Mouse (Mus musculus) embryonic facial prominence, embryonic 15.5 days (tissue): ENCODE results near the gene Fpgs. TPM values are rescaled to one million over a fixed set of nuclear protein-coding genes. Genes with fewer than 3 reads are reported as not detected.
A peak's percentile ranks its signal among the peaks of the same experiment; 100 is the strongest.

ENCODE experiments used
- ATAC-seq: fragments of 200-750 bp; cut with Nextera tagmentation; 2 replicates; pipeline ENCODE4 v1.8.0; 2017; ENCODE audit warnings: low read depth, moderate TSS enrichment; ENCODE audit not compliant: insufficient number of reproducible peaks, low FRiP score, low TSS enrichment
- H3K27ac ChIP-seq: fragments of 300-500 bp; sonication (generic); replicated peaks from 2 replicates; pipeline ENCODE4 v1.5.1; 2015; ENCODE audit warnings: mild to moderate bottlenecking, inconsistent platforms
- H3K27me3 ChIP-seq: fragments of 300-500 bp; sonication (generic); 2 replicates; pipeline ENCODE4 v1.6.1; 2015; ENCODE audit warnings: inconsistent platforms
- H3K36me3 ChIP-seq: fragments of 300-500 bp; sonication (generic); 2 replicates; pipeline ENCODE4 v1.6.1; 2015; ENCODE audit warnings: mild to moderate bottlenecking, inconsistent platforms
- H3K4me1 ChIP-seq: fragments of 300-500 bp; sonication (generic); 2 replicates; pipeline ENCODE4 v1.6.1; 2015; ENCODE audit warnings: inconsistent platforms
- H3K4me2 ChIP-seq: fragments of 300-500 bp; sonication (generic); replicated peaks from 2 replicates; pipeline ENCODE4 v1.6.1; 2015; ENCODE audit warnings: mild to moderate bottlenecking, inconsistent platforms
- H3K4me3 ChIP-seq: fragments of 300-500 bp; sonication (generic); replicated peaks from 2 replicates; pipeline ENCODE4 v1.5.1; 2015; ENCODE audit warnings: mild to moderate bottlenecking, inconsistent platforms
- H3K9ac ChIP-seq: fragments of 300-500 bp; sonication (generic); 2 replicates; pipeline ENCODE4 v1.6.1; 2015; ENCODE audit warnings: inconsistent platforms
- H3K9me3 ChIP-seq: fragments of 300-500 bp; sonication (generic); replicated peaks from 2 replicates; pipeline ENCODE4 v1.6.1; 2016; ENCODE audit warnings: inconsistent platforms
- WGBS: fragments of 180-500 bp; shearing (Covaris S2); methylation state at CpG from one replicate; pipeline ENCODE4 v1.1.7; 2015; 5-methylcytosine and 5-hydroxymethylcytosine counted together
- polyA plus RNA-seq: library from polyadenylated mRNA; unstranded; fragments of >200 nt; fragmentation: Nextera tagmentation; extraction: Ambion mirVana; gene quantifications from 2 replicates; pipeline ENCODE4 v1.2.1, GENCODE M21; 2015

Gene Fpgs
- polyA plus RNA-seq, 1 experiment from 2014 or later: 33.2 TPM

DNA sequence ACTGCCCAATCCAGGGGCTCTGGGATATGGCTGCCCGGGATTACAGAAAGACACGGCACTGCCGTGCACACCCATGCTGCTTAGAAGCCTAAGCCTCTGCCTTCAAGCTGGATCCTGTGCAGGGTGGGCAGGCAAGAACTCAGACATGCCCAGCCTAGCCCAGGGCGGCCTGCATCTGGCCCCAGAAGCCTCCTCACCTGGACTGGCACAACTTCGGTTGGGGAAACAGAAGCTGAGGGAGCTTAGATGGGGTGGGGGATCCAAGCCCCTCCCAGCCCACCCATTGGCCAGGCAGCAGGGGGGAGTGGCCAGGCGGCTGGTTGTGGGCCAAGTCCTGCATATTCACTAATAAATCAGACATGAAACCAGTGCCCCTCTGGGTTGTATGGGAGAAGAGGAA, 22.2 kb downstream of the Fpgs start:
- H3K9me3 ChIP-seq: no peaks in the 10 kb centered on the region
- no peak overlapping the region for H3K4me3 ChIP-seq
- peak overlapping the region; percentile 45 for H3K27ac ChIP-seq
- peaks cover 27% of the 10 kb centered on the region for H3K4me1 ChIP-seq
- H3K4me2 ChIP-seq: no peak overlapping the region
- H3K9ac ChIP-seq: no peak overlapping the region
- H3K36me3 ChIP-seq: peaks cover 66% of the 10 kb centered on the region
- H3K27me3 ChIP-seq: no peaks in the 10 kb centered on the region
- WGBS: 36% methylated on average over 6 of the region's 6 CpGs
- no peak for ATAC-seq

- Histone ChIP-seq H3K36me3 (peaks cover 61% of the 10 kb centered on the region), H3K4me3 (no peak overlapping the region), H3K9me3 (0 out of 2 replicates have a peak, but pooled peaks cover 2% of the 10 kb centered on the region), H3K27ac (peak overlapping the region; percentile 45), H3K4me2 (no peak overlapping the region), H3K9ac (no peak overlapping the region), H3K27me3 (no peaks in the 10 kb centered on the region), H3K4me1 (peaks cover 24% of the 10 kb centered on the region)
- 0 out of 2 replicates have a peak, but pooled peaks have one; percentile 8 for ATAC-seq
- 79% methylated on average over 19 of the region's 19 CpGs for WGBS
Observed at GRCm38 (mm10) chr2:32680961-32681650, 22.8 kb downstream of the Fpgs start.

DNA sequence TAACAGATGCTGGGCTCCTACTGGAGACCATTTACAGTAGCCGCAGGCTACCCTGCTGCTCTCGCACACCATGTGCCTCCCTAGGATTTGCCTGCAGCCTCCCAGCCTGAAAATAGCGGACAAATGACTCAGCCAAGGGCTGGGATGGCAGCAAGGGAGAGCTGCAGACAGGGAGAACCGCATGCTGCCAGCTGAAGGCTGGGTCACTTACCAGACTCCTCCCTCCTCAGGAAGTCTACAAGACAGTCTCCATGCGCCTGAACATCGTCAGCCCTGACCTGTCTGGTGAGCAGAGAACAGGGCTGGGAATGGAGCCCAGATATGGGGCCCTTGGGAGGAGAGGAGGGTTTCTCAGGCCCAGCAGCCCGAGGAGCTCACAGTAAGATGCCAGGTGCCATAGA, 23.9 kb downstream of the Fpgs start:
- Histone ChIP-seq H3K4me1 (peaks cover 24% of the 10 kb centered on the region), H3K4me2 (no peak overlapping the region), H3K9me3 (0 out of 2 replicates have a peak, but pooled peaks cover 3% of the 10 kb centered on the region), H3K27me3 (no peaks in the 10 kb centered on the region), H3K4me3 (no peak overlapping the region), H3K27ac (peak overlapping the region; percentile 45), H3K9ac (no peak overlapping the region), H3K36me3 (peaks cover 61% of the 10 kb centered on the region)
- ATAC-seq: peak; percentile 44; the same call in 1 of the 2 replicates
- 31% methylated on average over 7 of the region's 7 CpGs for WGBS

- Histone ChIP-seq H3K9ac (no peak overlapping the region), H3K4me1 (peaks cover 28% of the 10 kb centered on the region), H3K9me3 (0 out of 2 replicates have a peak, but pooled peaks cover 3% of the 10 kb centered on the region), H3K4me2 (no peak overlapping the region), H3K4me3 (no peak overlapping the region), H3K36me3 (peaks cover 57% of the 10 kb centered on the region), H3K27ac (no peak overlapping the region), H3K27me3 (no peaks in the 10 kb centered on the region)
- 84% methylated on average over 7 of the region's 7 CpGs for WGBS
- ATAC-seq: no peak
Observed at GRCm38 (mm10) chr2:32677683-32678082, 26.3 kb downstream of the Fpgs start.

DNA sequence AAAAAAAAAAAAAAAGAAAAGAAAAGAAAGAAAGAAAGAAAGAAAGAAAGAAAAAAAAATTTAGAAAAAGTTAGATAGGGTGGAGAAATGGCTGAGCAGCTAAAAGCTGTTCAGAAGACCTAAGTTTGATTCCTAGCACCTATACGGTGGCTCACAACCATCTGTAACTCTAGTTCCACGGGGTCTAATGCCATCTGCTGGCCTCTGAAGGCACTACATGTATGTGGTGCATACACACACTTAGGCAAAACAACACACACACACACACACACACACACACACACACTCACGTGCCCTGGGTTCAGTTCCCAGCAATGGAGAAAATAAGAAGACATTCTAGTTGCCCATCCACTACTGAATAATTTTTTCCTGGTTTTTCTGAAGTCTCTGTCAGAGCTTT, 27.1 kb downstream of the Fpgs start:
- Histone ChIP-seq H3K9ac (no peak overlapping the region), H3K4me1 (peaks cover 25% of the 10 kb centered on the region), H3K27ac (no peak overlapping the region), H3K9me3 (0 out of 2 replicates have a peak, but pooled peaks cover 3% of the 10 kb centered on the region), H3K36me3 (peaks cover 62% of the 10 kb centered on the region), H3K27me3 (no peaks in the 10 kb centered on the region), H3K4me3 (no peak overlapping the region), H3K4me2 (no peak overlapping the region)
- WGBS: 88% methylated on average over 3 of the region's 3 CpGs
- no peak for ATAC-seq

- no peak for ATAC-seq
- 0 out of 2 replicates have a peak, but pooled peaks cover 4% of the 10 kb centered on the region for H3K4me1 ChIP-seq
- H3K27ac ChIP-seq: no peak overlapping the region
- 0 out of 2 replicates have a peak, but pooled peaks cover 3% of the 10 kb centered on the region for H3K9me3 ChIP-seq
- 70% methylated on average over 16 of the region's 16 CpGs for WGBS
- H3K9ac ChIP-seq: no peak overlapping the region
- H3K4me3 ChIP-seq: no peak overlapping the region
- peaks cover 67% of the 10 kb centered on the region for H3K36me3 ChIP-seq
- H3K27me3 ChIP-seq: no peaks in the 10 kb centered on the region
- H3K4me2 ChIP-seq: no peak overlapping the region
Observed at GRCm38 (mm10) chr2:32673176-32673917, 30.6 kb downstream of the Fpgs start.

- no peak overlapping the region for H3K4me3 ChIP-seq
- H3K27ac ChIP-seq: no peak overlapping the region
- H3K4me2 ChIP-seq: no peak overlapping the region
- H3K27me3 ChIP-seq: no peaks in the 10 kb centered on the region
- 0 out of 2 replicates have a peak, but pooled peaks cover 3% of the 10 kb centered on the region for H3K9me3 ChIP-seq
- peaks cover 55% of the 10 kb centered on the region for H3K36me3 ChIP-seq
- no peak for ATAC-seq
- 0 out of 2 replicates have a peak, but pooled peaks cover 4% of the 10 kb centered on the region for H3K4me1 ChIP-seq
- WGBS: 67% methylated on average over 9 of the region's 9 CpGs
- H3K9ac ChIP-seq: no peak overlapping the region
Observed at GRCm38 (mm10) chr2:32671907-32672595, 31.9 kb downstream of the Fpgs start.

- no peak overlapping the region for H3K4me2 ChIP-seq
- H3K27me3 ChIP-seq: no peaks in the 10 kb centered on the region
- H3K36me3 ChIP-seq: peaks cover 54% of the 10 kb centered on the region
- 89% methylated on average over 9 of the region's 9 CpGs for WGBS
- ATAC-seq: no peak
- no peak overlapping the region for H3K27ac ChIP-seq
- 0 out of 2 replicates have a peak, but pooled peaks cover 1% of the 10 kb centered on the region for H3K9me3 ChIP-seq
- 0 out of 2 replicates have a peak, but pooled peaks cover 4% of the 10 kb centered on the region for H3K4me1 ChIP-seq
- H3K4me3 ChIP-seq: no peak overlapping the region
- no peak overlapping the region for H3K9ac ChIP-seq
Observed at GRCm38 (mm10) chr2:32671147-32671546, 32.8 kb downstream of the Fpgs start.

DNA sequence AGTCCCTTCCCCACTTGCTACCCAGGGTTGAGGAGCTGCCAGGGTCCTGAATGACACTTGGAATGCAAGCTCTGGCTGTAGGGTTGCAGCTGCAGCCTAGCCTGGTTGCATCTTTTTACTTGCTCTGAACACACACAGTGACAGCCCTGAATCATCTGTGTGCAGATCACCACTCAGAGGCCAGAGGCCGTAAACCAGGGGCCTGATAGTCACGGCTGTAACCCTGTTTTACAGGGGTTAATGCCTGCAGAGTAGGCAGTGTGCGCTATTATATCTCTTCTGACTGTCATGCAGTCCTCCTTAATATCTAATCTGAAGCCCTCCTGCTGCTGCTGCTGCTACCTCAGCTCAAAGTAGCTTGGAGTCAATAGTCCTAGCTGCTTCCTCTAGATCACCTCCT, 34.1 kb downstream of the Fpgs start:
- Histone ChIP-seq H3K27ac (no peak overlapping the region), H3K4me3 (no peak overlapping the region), H3K4me2 (no peak overlapping the region), H3K4me1 (0 out of 2 replicates have a peak, but pooled peaks cover 4% of the 10 kb centered on the region), H3K36me3 (peaks cover 41% of the 10 kb centered on the region), H3K9ac (no peak overlapping the region), H3K27me3 (no peaks in the 10 kb centered on the region), H3K9me3 (no peaks in the 10 kb centered on the region)
- no peak for ATAC-seq
- 85% methylated on average over 3 of the region's 3 CpGs for WGBS

GRCm38 (mm10) chr2:32668176-32668575, 35.8 kb downstream of the Fpgs start:
- H3K4me2 ChIP-seq: no peak overlapping the region
- no peaks in the 10 kb centered on the region for H3K4me1 ChIP-seq
- H3K4me3 ChIP-seq: no peak overlapping the region
- H3K27ac ChIP-seq: no peak overlapping the region
- WGBS: 89% methylated on average over 7 of the region's 7 CpGs
- H3K9me3 ChIP-seq: no peaks in the 10 kb centered on the region
- no peak overlapping the region for H3K9ac ChIP-seq
- peaks cover 28% of the 10 kb centered on the region for H3K36me3 ChIP-seq
- H3K27me3 ChIP-seq: no peaks in the 10 kb centered on the region
- ATAC-seq: no peak

DNA sequence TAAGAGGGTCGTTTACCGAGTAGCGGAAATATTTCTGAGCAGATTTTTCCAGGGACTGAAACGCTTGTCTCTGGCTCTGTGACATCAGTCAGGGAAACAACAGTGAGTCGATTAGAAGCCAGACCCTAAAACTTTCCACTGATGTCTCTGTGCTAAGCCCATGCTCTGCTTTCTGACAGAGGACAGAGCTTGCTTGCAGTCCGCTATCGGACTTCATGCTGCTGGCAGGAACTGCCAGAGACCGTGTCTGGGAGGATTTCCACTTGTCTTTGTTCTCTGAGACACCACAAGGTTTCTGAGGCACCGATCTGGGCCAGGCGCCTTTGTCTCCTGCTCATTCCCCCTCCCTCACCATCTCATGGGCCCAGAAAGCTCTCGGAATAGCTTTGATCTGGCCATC, 36.2 kb downstream of the Fpgs start:
- WGBS: 52% methylated on average over 11 of the region's 11 CpGs
- Histone ChIP-seq H3K27me3 (no peaks in the 10 kb centered on the region), H3K4me1 (no peaks in the 10 kb centered on the region), H3K27ac (no peak overlapping the region), H3K9ac (no peak overlapping the region), H3K9me3 (no peaks in the 10 kb centered on the region), H3K36me3 (peaks cover 24% of the 10 kb centered on the region), H3K4me3 (no peak overlapping the region), H3K4me2 (no peak overlapping the region)
- no peak for ATAC-seq
